Mouse (Mus musculus) lung, postnatal 0 days (tissue): ENCODE measurements around the gene Tbc1d22a. TPM values are rescaled to one million over a fixed set of nuclear protein-coding genes. Genes with fewer than 3 reads are reported as not detected.
A peak's percentile ranks its signal among the peaks of the same experiment; 100 is the strongest.
"Not testable (repeated sequence)": the region's sequence is repeated elsewhere in the genome, so short reads cannot be mapped to it uniquely, and the experiment has no call there.

Source experiments
- ATAC-seq: fragments of 200-750 bp; cut with Nextera tagmentation; 2 replicates; pipeline ENCODE4 v1.8.0; 2017; ENCODE audit warnings: moderate library complexity
- DNase-seq: peaks from one replicate; pipeline ENCODE4 v3.0.0-alpha.2; 2016; ENCODE audit warnings: low spot score
- H3K27ac ChIP-seq: fragments of 300-500 bp; sonication (generic); 2 replicates; pipeline ENCODE4 v1.5.1; 2014; ENCODE audit warnings: antibody characterized with exemption, mild to moderate bottlenecking, low read length, mixed read lengths
- H3K27me3 ChIP-seq: fragments of 300-500 bp; sonication (generic); replicated peaks from 2 replicates; pipeline ENCODE4 v1.6.1; 2014; ENCODE audit warnings: low read length, mixed read lengths; ENCODE audit not compliant: insufficient read depth
- H3K36me3 ChIP-seq: fragments of 300-500 bp; sonication (generic); 2 replicates; pipeline ENCODE4 v1.6.1; 2014; ENCODE audit warnings: low read length, mixed read lengths; ENCODE audit not compliant: insufficient read depth
- H3K4me1 ChIP-seq: fragments of 300-500 bp; sonication (generic); 2 replicates; pipeline ENCODE4 v1.6.1; 2014; ENCODE audit warnings: antibody characterized with exemption, low read depth, low read length, mixed read lengths; ENCODE audit not compliant: insufficient read depth
- H3K4me2 ChIP-seq: fragments of 300-500 bp; sonication (generic); replicated peaks from 2 replicates; pipeline ENCODE4 v1.6.1; 2014; ENCODE audit warnings: low read depth, mild to moderate bottlenecking, low read length, moderate library complexity, mixed read lengths
- H3K4me3 ChIP-seq: fragments of 300-500 bp; sonication (generic); 2 replicates; pipeline ENCODE4 v1.5.1; 2014; ENCODE audit warnings: low read depth, low read length
- H3K9ac ChIP-seq: fragments of 300-500 bp; sonication (generic); replicated peaks from 2 replicates; pipeline ENCODE4 v1.6.1; 2014; ENCODE audit warnings: low read depth, mild to moderate bottlenecking
- H3K9me3 ChIP-seq: fragments of 300-500 bp; sonication (generic); 2 replicates; pipeline ENCODE4 v1.6.1; 2016; ENCODE audit warnings: low read length, mixed read lengths
- CTCF ChIP-seq: IDR thresholded peaks from 2 replicates; pipeline ENCODE4 v1.5.1; 2016; ENCODE audit warnings: antibody characterized with exemption, mild to moderate bottlenecking
- EP300 ChIP-seq: IDR thresholded peaks from 2 replicates; pipeline ENCODE4 v1.6.1; 2016; ENCODE audit warnings: antibody characterized with exemption, mild to moderate bottlenecking, control low read depth
- WGBS: fragments of 180-500 bp; shearing (Covaris S2); extraction: QIAGEN DNeasy Blood & Tissue Kit; methylation state at CpG from one replicate; pipeline ENCODE4 v1.1.7; 2014; 5-methylcytosine and 5-hydroxymethylcytosine counted together
- polyA plus RNA-seq: library from polyadenylated mRNA; unstranded; fragments of >200 nt; fragmentation: Nextera tagmentation; extraction: Ambion mirVana; gene quantifications from 2 replicates; pipeline ENCODE4 v1.2.1, GENCODE M21; 2015

Gene Tbc1d22a
- polyA plus RNA-seq, 1 experiment from 2014 or later, result 13.1 TPM

- TF ChIP-seq EP300, result no peak
- TF ChIP-seq CTCF, result no peak
- H3K4me3 ChIP-seq, result no peak overlapping the region
- no peaks in the 10 kb centered on the region for H3K27me3 ChIP-seq
- DNase-seq (no peak), ATAC-seq (no peak)
- peaks cover 6% of the 10 kb centered on the region for H3K4me1 ChIP-seq
- H3K9ac ChIP-seq, result no peak overlapping the region
- no peak overlapping the region for H3K27ac ChIP-seq
- no peak overlapping the region for H3K4me2 ChIP-seq
- no peaks in the 10 kb centered on the region for H3K36me3 ChIP-seq
- 85% methylated on average over 6 of the region's 6 CpGs for WGBS
- no peaks in the 10 kb centered on the region for H3K9me3 ChIP-seq
These were observed 35.7 kb upstream of the Tbc1d22a start for GRCm38 (mm10) chr15:86178594-86178993.

DNA sequence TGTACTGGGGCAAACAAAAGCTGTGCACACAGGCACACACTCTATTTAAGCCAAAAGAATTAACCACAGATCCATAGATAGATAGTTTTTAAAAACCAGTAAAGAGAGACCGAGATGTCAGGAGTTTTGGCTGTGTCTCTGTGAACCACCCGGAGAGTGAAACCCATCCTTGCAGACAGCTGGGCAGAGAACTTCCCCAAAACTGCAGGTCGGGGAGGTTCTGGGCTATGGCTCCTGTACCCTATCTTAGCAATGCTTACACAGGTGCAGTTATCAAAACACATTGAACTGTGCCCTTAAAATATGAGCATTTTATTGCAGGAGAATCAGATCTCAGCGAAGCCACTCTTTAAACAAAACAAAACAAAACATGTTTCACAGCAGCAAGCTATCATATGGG, 33.8 kb upstream of the Tbc1d22a start:
- DNase-seq (no peak), ATAC-seq (no peak)
- Histone ChIP-seq H3K4me1 (peaks cover 6% of the 10 kb centered on the region), H3K9me3 (no peaks in the 10 kb centered on the region), H3K27me3 (no peaks in the 10 kb centered on the region), H3K36me3 (no peaks in the 10 kb centered on the region), H3K9ac (no peak overlapping the region), H3K4me3 (no peak overlapping the region), H3K27ac (no peak overlapping the region), H3K4me2 (no peak overlapping the region)
- no peak for TF ChIP-seq EP300
- TF ChIP-seq CTCF, result no peak
- 72% methylated on average over 4 of the region's 4 CpGs for WGBS

- not testable (repeated sequence) for DNase-seq, H3K4me3 ChIP-seq, ATAC-seq, H3K27me3 ChIP-seq, H3K9me3 ChIP-seq, H3K27ac ChIP-seq, H3K9ac ChIP-seq, H3K4me1 ChIP-seq, H3K36me3 ChIP-seq, H3K4me2 ChIP-seq
- WGBS, result 85% methylated on average over 3 of the region's 3 CpGs
These were observed 32.9 kb upstream of the Tbc1d22a start for GRCm38 (mm10) chr15:86181321-86181720.

GRCm38 (mm10) chr15:86181941-86182439, 32.3 kb upstream of the Tbc1d22a start:
- DNase-seq (peak; percentile 68), ATAC-seq (peak; percentile 11)
- TF ChIP-seq CTCF (no peak), EP300 (peak; percentile 57; the same call in 1 of the 2 replicates)
- H3K9ac ChIP-seq, result no peak overlapping the region; the same call in 1 of the 2 replicates
- H3K9me3 ChIP-seq, result no peaks in the 10 kb centered on the region
- no peaks in the 10 kb centered on the region for H3K27me3 ChIP-seq
- no peak overlapping the region for H3K4me3 ChIP-seq
- H3K4me1 ChIP-seq, result peaks cover 8% of the 10 kb centered on the region
- peak overlapping the region; percentile 32 for H3K4me2 ChIP-seq
- WGBS, result 11% methylated on average over 11 of the region's 11 CpGs
- peak overlapping the region; percentile 64 for H3K27ac ChIP-seq
- no peaks in the 10 kb centered on the region for H3K36me3 ChIP-seq

GRCm38 (mm10) chr15:86182646-86183045, 31.6 kb upstream of the Tbc1d22a start:
- no peaks in the 10 kb centered on the region for H3K9me3 ChIP-seq
- peak overlapping the region; percentile 64 for H3K27ac ChIP-seq
- DNase-seq (peak; percentile 68), ATAC-seq (peak; percentile 29)
- no peak overlapping the region for H3K4me3 ChIP-seq
- 28% methylated on average over 13 of the region's 13 CpGs for WGBS
- no peak overlapping the region for H3K9ac ChIP-seq
- H3K4me1 ChIP-seq, result peaks cover 8% of the 10 kb centered on the region
- no peak for TF ChIP-seq CTCF
- TF ChIP-seq EP300, result no peak
- H3K27me3 ChIP-seq, result no peaks in the 10 kb centered on the region
- H3K4me2 ChIP-seq, result peak overlapping the region; percentile 32
- H3K36me3 ChIP-seq, result no peaks in the 10 kb centered on the region

- H3K4me1 ChIP-seq, result peaks cover 13% of the 10 kb centered on the region
- 90% methylated on average over 8 of the region's 8 CpGs for WGBS
- no peak overlapping the region for H3K4me2 ChIP-seq
These were observed 30.8 kb upstream of the Tbc1d22a start for GRCm38 (mm10) chr15:86183484-86183883.

GRCm38 (mm10) chr15:86184071-86184470, 30.2 kb upstream of the Tbc1d22a start:
- Histone ChIP-seq H3K36me3 (no peaks in the 10 kb centered on the region), H3K4me3 (peak overlapping the region; percentile 87; the same call in 1 of the 2 replicates), H3K27me3 (no peaks in the 10 kb centered on the region), H3K27ac (0 out of 2 replicates have a peak overlapping the region, but pooled peaks have one; percentile 93), H3K9ac (peak overlapping the region; percentile 92), H3K4me2 (peak overlapping the region; percentile 90), H3K9me3 (no peaks in the 10 kb centered on the region), H3K4me1 (peaks cover 18% of the 10 kb centered on the region)
- WGBS, result 61% methylated on average over 5 of the region's 5 CpGs
- TF ChIP-seq EP300 (no peak), CTCF (no peak)
- peak; percentile 5 for DNase-seq
- ATAC-seq, result no peak

More at GRCm38 (mm10) chr15:86183484-86183883, 30.8 kb upstream of the Tbc1d22a start:
- Histone ChIP-seq H3K36me3 (no peaks in the 10 kb centered on the region), H3K27me3 (no peaks in the 10 kb centered on the region), H3K4me3 (no peak overlapping the region), H3K27ac (no peak overlapping the region), H3K9me3 (no peaks in the 10 kb centered on the region), H3K9ac (no peak overlapping the region)
- DNase-seq, result peak; percentile 5
- ATAC-seq, result no peak
- no peak for TF ChIP-seq EP300
